Mouse (Mus musculus) layer of hippocampus, postnatal 14 days (tissue): Measurements from ENCODE around the gene Actl6b. TPM values are rescaled to one million over a fixed set of nuclear protein-coding genes. Genes with fewer than 3 reads are reported as not detected.

ENCODE experiments used
- DNase-seq, 2 experiments: peaks; one replicate each; pipeline ENCODE4 v3.0.0; 2021 to 2022; ENCODE audit warnings: low spot score in 2 of 2, mixed read lengths in 1 of 2
- long read RNA-seq, 2 experiments: library from polyadenylated mRNA; stranded (forward); transcript quantifications; one replicate each; pipeline ENCODE4 v2.0.0; 2021
- total RNA-seq, 2 experiments: library from RNA; stranded (reverse); gene quantifications; 2 replicates each; pipeline ENCODE4 v1.2.3; 2021

The Actl6b gene
- total RNA-seq: 100 to 1,000 TPM; 128 to 133 TPM
- long read RNA-seq, experiment 1, transcript Actl6b-205 (14 exons, 1,592 nt): major isoform, 41 of 98 reads
- long read RNA-seq, experiment 1, partial matches to known transcripts: 21 of 98 reads
- long read RNA-seq, experiment 1, other reads (novel, unspliced or antisense): 36 of 98 reads
- long read RNA-seq, experiment 2, transcript Actl6b-205 (14 exons, 1,592 nt): major isoform, 50 of 115 reads
- long read RNA-seq, experiment 2, partial matches to known transcripts: 20 of 115 reads
- long read RNA-seq, experiment 2, other reads (novel, unspliced or antisense): 45 of 115 reads

- peak; percentile 87 to 92 for DNase-seq
Measured at GRCm38 (mm10) chr5:137553411-137553837, at the start of gene Actl6b. Gene Actl6b (plus strand): TSS chr5:137553517.

- DNase-seq: no peak
Measured at GRCm38 (mm10) chr5:137504041-137504440, 49.3 kb upstream of the Actl6b start.

GRCm38 (mm10) chr5:137510014-137510501 lies 43.3 kb upstream of the Actl6b start:
- DNase-seq: peak; percentile 78 to 87

- no peak for DNase-seq
Measured at GRCm38 (mm10) chr5:137510573-137511390, 42.5 kb upstream of the Actl6b start.

- DNase-seq: no peak
Measured at GRCm38 (mm10) chr5:137511706-137512105, 41.6 kb upstream of the Actl6b start.

GRCm38 (mm10) chr5:137512847-137513794 lies 40.2 kb upstream of the Actl6b start:
- no peak for DNase-seq

GRCm38 (mm10) chr5:137513951-137514721 lies 39.2 kb upstream of the Actl6b start:
- no peak for DNase-seq

- DNase-seq: no peak
Measured at GRCm38 (mm10) chr5:137514811-137515210, 38.5 kb upstream of the Actl6b start.

GRCm38 (mm10) chr5:137518436-137518835 lies 34.9 kb upstream of the Actl6b start, which contains the start of gene Gigyf1:
Gene Gigyf1 (plus strand): TSS chr5:137518548.
- DNase-seq: no peak

GRCm38 (mm10) chr5:137519691-137520550 lies 33.4 kb upstream of the Actl6b start:
- DNase-seq: no peak

GRCm38 (mm10) chr5:137521861-137522260 lies 31.5 kb upstream of the Actl6b start:
- no peak for DNase-seq

- no peak for DNase-seq
Measured at GRCm38 (mm10) chr5:137522711-137523110, 30.6 kb upstream of the Actl6b start.

- no peak for DNase-seq
Measured at GRCm38 (mm10) chr5:137523396-137524250, 29.7 kb upstream of the Actl6b start.

- DNase-seq: no peak
Measured at GRCm38 (mm10) chr5:137524251-137524515, 29.1 kb upstream of the Actl6b start.

- DNase-seq: no peak
Measured at GRCm38 (mm10) chr5:137524671-137525070, 28.6 kb upstream of the Actl6b start.

- DNase-seq: no peak
Measured at GRCm38 (mm10) chr5:137525511-137525910, 27.8 kb upstream of the Actl6b start.

GRCm38 (mm10) chr5:137526192-137526936 lies 27.0 kb upstream of the Actl6b start:
- DNase-seq: peak; percentile 43 to 52

- no peak for DNase-seq
Measured at GRCm38 (mm10) chr5:137527413-137527812, 25.9 kb upstream of the Actl6b start.
